Mouse (Mus musculus) v-Abl transformed pro-B cells (cell line): Measurements from ENCODE around the gene Inava.

Experiments
- in situ Hi-C, 2 experiments: fragments of 400-800 bp; cut with MboI; formaldehyde crosslinking; loops; one replicate each; pipeline ENCODE4 v1.15.1; 2025; ENCODE audit not compliant: unreplicated experiment in 2 of 2

The Inava gene

DNA sequence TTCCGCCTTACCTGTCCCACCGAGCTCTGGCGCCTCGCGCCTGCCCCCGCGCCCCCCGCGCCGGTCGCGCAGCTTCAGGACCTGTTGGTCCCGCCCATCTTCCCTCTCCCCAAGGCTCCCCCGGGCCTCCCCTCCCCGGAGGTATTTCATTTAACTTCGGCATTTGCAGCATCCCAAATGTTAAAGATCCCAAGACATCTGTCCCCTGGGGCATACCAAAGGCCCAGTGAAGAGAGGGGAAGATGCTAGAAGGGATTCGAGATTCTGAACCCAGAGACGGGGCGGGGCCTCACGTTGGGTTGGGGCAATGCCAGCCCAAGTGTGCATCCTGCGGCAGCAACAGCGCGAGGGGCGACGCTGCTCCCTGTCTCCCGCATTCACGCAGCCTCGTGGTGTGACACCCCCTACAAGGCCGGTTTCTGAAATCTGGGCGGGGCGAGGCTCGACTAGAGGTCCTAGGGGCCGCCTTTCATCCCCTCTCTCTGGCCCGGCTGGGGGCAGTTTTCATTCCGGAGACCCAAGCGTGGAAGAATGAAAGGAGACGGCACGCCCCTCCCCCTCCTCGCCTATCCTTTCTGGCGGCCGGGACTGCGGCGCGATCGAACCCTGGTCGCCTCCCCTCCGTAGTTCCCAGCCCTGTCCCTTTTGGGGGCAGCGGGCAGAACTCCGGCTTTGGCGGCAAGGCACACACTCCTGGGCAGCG lies at the start of gene Inava:
Gene Inava (minus strand): TSS at position 373 of the 703 bp plus-strand sequence.
- in situ Hi-C loops = no loop called here

- in situ Hi-C loops = loop anchor here in 1 of 2 experiments (25.0 kb wide), 1 partner anchor 460 kb away; no protein-coding TSS in a partner anchor
Observed at GRCm38 (mm10) chr1:136277366-136277765, 43.3 kb upstream of the Inava start.

GRCm38 (mm10) chr1:136268224-136268623 lies 34.2 kb upstream of the Inava start:
- in situ Hi-C loops = no loop called here

DNA sequence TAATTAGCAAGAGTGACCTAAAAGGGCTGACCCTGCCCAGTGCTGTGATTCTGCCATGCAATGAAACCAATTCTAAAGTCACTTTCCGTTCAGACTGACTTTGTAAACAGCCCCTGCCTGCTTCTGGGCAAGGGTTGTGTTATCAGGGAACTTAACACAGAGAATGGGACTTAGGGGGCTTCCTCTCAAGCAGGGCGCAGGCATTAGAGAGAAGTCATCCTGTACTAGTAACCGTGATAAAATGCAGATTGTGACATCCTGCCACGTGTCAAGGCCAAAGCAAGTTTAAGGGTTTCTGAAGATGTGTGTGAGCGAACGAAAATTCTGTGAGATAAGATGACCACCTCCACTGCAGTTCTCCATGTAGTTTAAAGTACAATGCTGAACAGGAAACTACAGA lies 32.1 kb upstream of the Inava start:
- in situ Hi-C loops = no loop called here

DNA sequence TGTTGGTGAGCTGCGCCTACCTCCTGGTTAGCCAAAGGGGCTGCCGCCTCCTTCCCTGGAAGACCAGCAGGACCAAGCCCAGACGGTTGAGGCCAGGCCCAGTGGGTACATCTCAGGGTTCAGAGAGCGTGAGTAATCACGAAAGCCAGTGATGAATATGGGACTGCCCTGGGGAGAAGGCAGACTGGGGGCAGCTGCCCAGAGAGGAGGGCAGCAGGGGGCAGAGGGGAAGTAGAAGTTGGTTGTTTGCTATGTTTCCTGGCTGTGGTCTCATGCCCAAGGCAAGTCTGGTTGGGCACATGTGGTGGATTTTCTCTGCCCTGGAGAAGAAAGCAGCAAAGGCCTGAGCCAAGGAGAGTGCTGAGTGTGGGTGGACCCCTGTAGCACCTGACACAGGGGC lies 29.3 kb upstream of the Inava start:
- in situ Hi-C loops = no loop called here

DNA sequence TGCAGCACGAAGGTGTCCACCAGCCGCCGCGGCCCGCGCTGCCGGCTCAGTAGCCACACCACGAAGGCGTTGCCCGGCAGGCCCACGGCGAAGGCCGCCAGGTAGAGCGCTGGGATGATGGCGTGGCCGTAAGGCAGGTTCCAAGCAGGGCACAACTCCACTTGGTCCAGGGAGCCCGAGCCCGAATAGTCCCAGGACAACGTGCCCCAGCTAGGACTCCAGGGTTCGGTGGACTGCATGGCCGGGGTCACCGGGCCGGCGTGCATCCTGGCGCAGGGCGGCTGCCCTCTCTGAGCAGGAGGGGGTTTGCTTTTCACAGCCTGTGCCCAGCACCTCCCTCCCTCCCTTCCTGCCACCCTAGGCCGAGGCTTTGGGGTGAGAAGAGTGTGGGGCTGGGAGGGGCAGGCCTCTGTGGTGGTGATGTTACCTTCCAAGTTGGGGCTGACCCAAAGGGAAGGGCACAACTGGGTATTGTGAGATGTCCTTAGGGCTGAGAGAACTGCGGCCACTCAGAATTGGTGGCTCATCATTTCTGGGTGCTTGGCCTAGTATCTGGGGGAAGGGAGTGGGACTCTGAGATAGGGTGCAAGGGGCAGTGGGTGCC lies 26.7 kb upstream of the Inava start, which contains the start of gene Gpr25:
Gene Gpr25 (minus strand): TSS at position 239 of the 604 bp plus-strand sequence.
- in situ Hi-C loops = no loop called here

DNA sequence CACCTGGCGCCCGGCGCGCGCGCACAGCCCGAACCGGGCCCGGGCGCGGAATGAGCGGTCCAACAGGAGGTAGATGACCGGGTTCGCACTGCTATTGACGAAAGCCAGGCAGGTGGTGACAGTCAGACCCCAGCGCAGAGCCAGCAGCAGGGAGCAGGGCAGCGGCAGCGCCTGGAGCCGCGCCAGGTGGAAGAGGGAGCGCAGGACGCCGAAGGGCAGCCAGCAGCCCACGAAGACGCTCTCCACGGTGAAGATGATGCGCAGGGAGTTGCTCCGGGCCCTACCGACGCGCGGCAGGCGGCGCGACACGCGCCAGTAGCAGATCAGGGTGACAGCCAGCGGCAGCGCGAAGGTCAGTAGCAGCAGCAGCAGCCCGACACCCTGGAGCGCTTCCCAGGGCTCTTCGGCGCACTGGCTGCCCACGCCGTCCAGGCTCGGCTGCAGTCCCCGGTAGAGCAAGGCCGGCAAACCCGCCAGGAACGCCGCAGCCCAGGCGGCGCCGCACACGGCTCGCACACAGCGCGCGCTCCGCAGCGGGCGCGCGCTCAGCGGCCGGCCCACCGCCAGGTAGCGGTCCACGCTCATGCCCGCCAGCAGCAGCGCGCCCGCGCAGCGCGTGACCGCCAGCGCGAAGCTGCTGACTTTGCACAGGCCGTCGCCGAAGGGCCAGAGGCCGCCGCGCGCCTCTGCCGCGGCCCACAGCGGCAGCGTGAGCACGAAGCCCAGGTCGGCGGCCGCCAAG lies 26.0 kb upstream of the Inava start:
- in situ Hi-C loops = no loop called here

- in situ Hi-C loops = no loop called here
Observed at GRCm38 (mm10) chr1:136259543-136259892, 25.5 kb upstream of the Inava start.

DNA sequence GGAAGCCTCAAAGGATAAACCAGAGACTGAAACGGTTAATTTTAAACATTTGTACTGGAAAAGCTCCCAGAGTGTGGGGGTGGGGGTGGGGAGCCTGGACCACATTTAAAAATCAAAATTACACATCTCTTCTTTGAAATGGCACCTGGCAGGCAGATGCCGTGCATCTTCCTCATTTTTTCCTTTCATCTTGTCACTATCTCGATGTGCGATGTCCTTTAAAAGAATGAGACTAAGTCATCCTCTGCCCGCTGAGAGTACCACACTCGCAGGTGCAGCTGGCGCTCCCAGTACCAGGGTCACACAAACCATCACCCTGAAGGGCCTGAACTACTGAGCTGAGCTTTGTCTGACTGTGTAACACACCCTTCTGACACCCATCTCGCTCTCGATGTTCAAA lies 24.4 kb upstream of the Inava start:
- in situ Hi-C loops = no loop called here

DNA sequence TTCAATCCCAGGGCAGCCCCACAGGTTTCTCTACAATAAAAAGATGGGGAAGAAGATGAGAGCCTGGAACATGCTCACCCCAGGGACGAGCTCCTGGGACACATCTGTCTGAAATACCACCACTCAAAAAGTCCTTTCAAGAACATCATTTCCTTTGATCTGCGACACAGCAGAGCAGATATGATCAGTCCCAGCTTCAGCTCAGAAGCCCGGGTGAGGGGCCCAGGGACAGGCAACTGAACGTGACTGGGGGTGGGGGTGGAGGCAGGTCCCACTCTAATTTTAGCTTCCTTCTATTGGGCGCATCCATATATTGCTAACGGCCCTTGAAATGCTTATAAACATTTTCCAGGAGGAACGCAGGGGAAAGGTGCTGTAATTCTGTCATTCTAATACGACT lies 21.6 kb upstream of the Inava start:
- in situ Hi-C loops = no loop called here

- in situ Hi-C loops = no loop called here
Observed at GRCm38 (mm10) chr1:136255174-136255573, 21.1 kb upstream of the Inava start.

GRCm38 (mm10) chr1:136254503-136255065 lies 20.5 kb upstream of the Inava start:
- in situ Hi-C loops = no loop called here

- in situ Hi-C loops = no loop called here
Observed at GRCm38 (mm10) chr1:136253472-136253871, 19.4 kb upstream of the Inava start.

DNA sequence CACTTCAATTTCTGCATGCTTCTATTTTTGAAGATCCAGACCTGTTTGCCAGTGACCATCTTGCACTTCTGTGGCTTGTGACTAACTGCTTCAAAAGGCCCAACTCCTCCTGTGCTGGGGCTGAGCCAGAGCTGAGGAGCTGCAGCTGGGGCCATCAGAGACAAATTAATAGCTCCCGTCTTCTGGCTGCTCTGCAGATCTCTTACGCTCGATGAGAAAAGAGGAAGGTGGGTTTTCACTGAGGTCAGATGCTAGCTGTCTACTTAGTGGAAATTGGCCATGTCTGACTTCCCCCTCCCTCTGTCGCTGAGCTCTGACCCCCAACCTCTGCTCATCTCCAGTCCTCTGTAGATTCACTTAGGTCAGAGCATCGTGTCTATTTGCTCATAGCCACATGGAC lies 15.6 kb upstream of the Inava start:
- in situ Hi-C loops = no loop called here

DNA sequence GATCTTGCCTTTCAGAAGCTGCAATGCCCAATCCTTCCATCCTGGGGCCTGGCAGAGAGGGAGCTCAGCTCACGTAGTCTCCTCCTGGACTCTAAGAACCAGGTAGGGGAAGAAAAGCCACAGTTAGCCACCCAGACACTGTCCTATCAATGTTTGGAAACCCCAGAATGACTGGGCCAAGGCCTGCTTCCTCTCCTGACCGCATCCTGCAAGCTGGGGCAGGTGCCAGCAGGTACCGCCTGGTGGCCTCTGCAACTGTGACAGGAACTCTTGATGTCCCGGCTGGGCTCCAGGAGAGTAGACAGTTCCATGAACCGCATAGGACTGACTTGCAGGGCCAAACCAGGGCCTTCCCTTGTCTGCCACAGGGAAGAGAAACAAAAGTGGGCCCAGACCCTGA lies 13.3 kb upstream of the Inava start:
- in situ Hi-C loops = no loop called here

- in situ Hi-C loops = no loop called here
Observed at GRCm38 (mm10) chr1:136244469-136244868, 10.4 kb upstream of the Inava start.

DNA sequence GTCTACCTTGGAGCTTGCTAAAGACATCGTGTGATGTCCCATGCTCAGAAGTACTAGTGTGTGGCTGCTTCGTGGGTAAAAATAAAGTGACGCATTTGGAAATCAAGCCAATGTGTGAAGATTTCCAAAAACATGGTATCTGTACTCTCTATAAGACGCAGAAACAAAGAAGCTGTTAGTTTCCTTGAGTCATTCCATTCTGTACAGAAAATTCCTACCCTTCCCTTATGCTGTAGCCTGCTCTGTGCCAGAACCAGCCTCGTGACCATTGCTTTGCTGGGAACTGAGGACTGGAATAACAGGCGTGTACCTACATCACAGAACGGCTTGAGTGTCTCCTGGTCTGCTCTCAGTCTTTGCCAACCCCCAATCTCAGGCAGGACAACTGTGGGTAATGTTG lies 7.7 kb upstream of the Inava start:
- in situ Hi-C loops = no loop called here

DNA sequence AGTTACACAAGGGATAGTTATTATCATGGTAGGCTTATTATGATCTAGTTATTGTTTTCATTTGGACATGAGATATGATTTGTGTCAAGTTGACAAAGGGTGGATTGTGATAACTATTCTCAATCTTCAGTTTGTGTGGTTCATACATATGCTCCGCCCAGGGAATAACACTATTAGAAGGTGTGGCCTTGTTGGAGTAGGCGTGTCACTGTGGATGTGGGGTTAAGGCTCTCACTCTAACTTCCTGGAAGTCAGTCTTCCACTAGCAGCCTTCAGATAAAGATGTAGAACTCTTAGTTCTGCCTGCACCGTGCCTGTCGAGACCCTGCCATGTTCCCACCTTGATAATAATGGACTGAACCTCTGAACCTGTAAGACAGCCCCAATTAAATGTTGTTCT lies 4.4 kb upstream of the Inava start:
- in situ Hi-C loops = no loop called here

DNA sequence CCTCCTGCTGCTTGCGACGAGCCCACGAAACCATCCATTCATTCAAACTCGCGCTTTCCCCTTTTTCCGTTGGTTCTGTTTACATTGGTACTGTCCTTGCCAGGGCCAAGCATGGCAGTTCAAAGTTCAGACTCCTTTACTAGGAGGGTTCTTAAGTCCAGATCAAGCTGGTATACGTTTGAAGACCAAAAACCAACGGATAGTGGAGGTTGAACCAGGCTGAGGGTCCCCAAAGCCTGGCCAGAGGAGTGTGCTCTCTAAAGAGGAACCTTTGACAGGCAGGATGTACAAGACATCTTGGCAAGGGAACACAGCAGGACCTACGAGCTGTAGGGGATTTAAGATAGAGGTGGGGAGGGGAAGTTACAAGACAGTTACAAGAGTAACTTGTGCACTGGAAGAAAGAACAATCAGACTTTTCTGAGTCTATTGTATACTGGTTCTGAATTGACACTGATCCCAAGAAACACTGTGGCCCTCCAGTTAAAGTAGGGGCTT lies 580 bp upstream of the Inava start:
- in situ Hi-C loops = no loop called here

- in situ Hi-C loops = no loop called here
Observed at GRCm38 (mm10) chr1:136232986-136233790, 876 bp downstream of the Inava start.
